Mouse (Mus musculus) ES-E14 (cell line): Measurements from ENCODE around the gene Lin7c. TPM values are rescaled to one million over a fixed set of nuclear protein-coding genes. Genes with fewer than 3 reads are reported as not detected.

Experiments
- DNase-seq: peaks from one replicate; pipeline ENCODE4 v3.0.0-alpha.2; 2013; ENCODE audit warnings: low read depth, low spot score
- H3K27ac ChIP-seq: 2 replicates; pipeline ENCODE4 v1.5.1; 2012; ENCODE audit warnings: low read depth, mild to moderate bottlenecking, low read length, moderate library complexity, mixed read lengths; ENCODE audit not compliant: poor library complexity, insufficient read depth, severe bottlenecking
- H3K36me3 ChIP-seq: 2 replicates; pipeline ENCODE4 v1.6.1; 2012; ENCODE audit warnings: mild to moderate bottlenecking, low read length, moderate library complexity, mixed read lengths; ENCODE audit not compliant: control insufficient read depth, poor library complexity, insufficient read depth, severe bottlenecking
- H3K4me1 ChIP-seq, 2 experiments: fragments of 150-350 bp in 1 of 2; sonication (generic) in 1 of 2; 2 replicates each; pipeline ENCODE4 v1.6.1; 2012; ENCODE audit warnings: low read length in 2 of 2, mild to moderate bottlenecking in 1 of 2, mixed read lengths in 1 of 2; ENCODE audit not compliant: control insufficient read depth in 2 of 2, insufficient read depth in 2 of 2, poor library complexity in 1 of 2
- H3K4me3 ChIP-seq, 2 experiments: fragments of 150-350 bp in 1 of 2; sonication (generic) in 1 of 2; 2 replicates each; pipeline ENCODE4 v1.5.1; 2012; ENCODE audit warnings: low read length in 2 of 2, low read depth in 1 of 2, mild to moderate bottlenecking in 1 of 2, mixed read lengths in 1 of 2; ENCODE audit not compliant: insufficient read depth in 1 of 2, poor library complexity in 1 of 2, severe bottlenecking in 1 of 2
- H3K9ac ChIP-seq: 2 replicates; pipeline ENCODE4 v1.6.1; 2012; ENCODE audit warnings: low read depth, mild to moderate bottlenecking, low read length, mixed read lengths; ENCODE audit not compliant: poor library complexity, insufficient read depth, severe bottlenecking
- H3K9me3 ChIP-seq: fragments of 150-350 bp; sonication (generic); 2 replicates; pipeline ENCODE4 v1.6.1; 2012; ENCODE audit warnings: low read depth, mild to moderate bottlenecking, low read length; ENCODE audit not compliant: control insufficient read depth, insufficient read depth
- CHD2 ChIP-seq: IDR thresholded peaks from 2 replicates; pipeline ENCODE4 v1.6.1; 2014; ENCODE audit warnings: mild to moderate bottlenecking, low read depth, low read length, inconsistent platforms
- HCFC1 ChIP-seq: IDR thresholded peaks from 2 replicates; pipeline ENCODE4 v1.6.1; 2012; ENCODE audit warnings: low read length, inconsistent platforms, borderline replicate concordance; ENCODE audit not compliant: insufficient read depth
- MAFK ChIP-seq: IDR thresholded peaks from 2 replicates; pipeline ENCODE4 v1.6.1; 2014; ENCODE audit warnings: mild to moderate bottlenecking, low read depth, low read length, inconsistent platforms; ENCODE audit not compliant: insufficient read depth
- ZC3H11A ChIP-seq: IDR thresholded peaks from 2 replicates; pipeline ENCODE4 v1.6.1; 2012; ENCODE audit warnings: low read depth, mild to moderate bottlenecking, inconsistent platforms, low read length, borderline replicate concordance
- ZNF384 ChIP-seq: IDR thresholded peaks from 2 replicates; pipeline ENCODE4 v1.6.1; 2012; ENCODE audit warnings: low read depth, low read length, inconsistent platforms
- in situ Hi-C, 2 experiments: fragments of 600-800 bp; cut with MboI; formaldehyde crosslinking; loops; one replicate each; pipeline ENCODE4 v1.15.1; 2025; ENCODE audit warnings: low sequenced_read_pairs in 2 of 2, inconsistent platforms in 1 of 2; ENCODE audit not compliant: unreplicated experiment in 2 of 2
- total RNA-seq: library from RNA; depleted of rRNA; stranded (reverse); fragments of 300-350 nt; gene quantifications from 2 replicates; pipeline ENCODE4 v1.2.3, GENCODE M21; 2012

Lin7c gene
- total RNA-seq, 1 experiment, result 71.8 TPM

- no peak overlapping the region for H3K4me3 ChIP-seq
- in situ Hi-C loops, result loop anchor here in 1 of 2 experiments (25.0 kb wide), 1 partner anchor 478 kb away; the partner anchor contains the start of gene Fibin
- no peaks in the 10 kb centered on the region for H3K4me1 ChIP-seq
- H3K9me3 ChIP-seq, result no peaks in the 10 kb centered on the region
- H3K27ac ChIP-seq, result no peak overlapping the region
- TF ChIP-seq MAFK (no peak), ZC3H11A (no peak), CHD2 (no peak), ZNF384 (no peak)
- H3K36me3 ChIP-seq, result no peaks in the 10 kb centered on the region
- no peak overlapping the region for H3K9ac ChIP-seq
- DNase-seq, result no peak
Observed at GRCm38 (mm10) chr2:109884106-109884505, 6.5 kb upstream of the Lin7c start.

- in situ Hi-C loops, result loop anchor here in 1 of 2 experiments (25.0 kb wide), 1 partner anchor 478 kb away; the partner anchor contains the start of gene Fibin
- no peak for DNase-seq
- TF ChIP-seq MAFK, result no peak
- TF ChIP-seq CHD2, result no peak
- TF ChIP-seq ZC3H11A, result no peak
- TF ChIP-seq HCFC1, result no peak
- no peak for TF ChIP-seq ZNF384
- Histone ChIP-seq H3K4me1 (no peaks in the 10 kb centered on the region), H3K9me3 (no peaks in the 10 kb centered on the region), H3K27ac (no peak overlapping the region), H3K9ac (no peak overlapping the region), H3K36me3 (no peaks in the 10 kb centered on the region), H3K4me3 (no peak overlapping the region)
Observed at GRCm38 (mm10) chr2:109884507-109884906, 6.1 kb upstream of the Lin7c start.

- no peak for DNase-seq
- H3K4me3 ChIP-seq, result peak overlapping the region; percentile 93 to 96
- H3K4me1 ChIP-seq, result no peaks in the 10 kb centered on the region
- H3K27ac ChIP-seq, result no peak overlapping the region
- H3K36me3 ChIP-seq, result peaks cover 2% of the 10 kb centered on the region; the same call in 1 of the 2 replicates
- TF ChIP-seq HCFC1, result no peak
- in situ Hi-C loops, result loop anchor here in 1 of 2 experiments (25.0 kb wide), 1 partner anchor 472 kb away; the partner anchor contains the start of gene Fibin
- no peaks in the 10 kb centered on the region for H3K9me3 ChIP-seq
- peak overlapping the region; percentile 88; the same call in 1 of the 2 replicates for H3K9ac ChIP-seq
Observed at GRCm38 (mm10) chr2:109890068-109890467, 585 bp upstream of the Lin7c start.

GRCm38 (mm10) chr2:109891031-109891430 lies 378 bp downstream of the Lin7c start:
- Histone ChIP-seq H3K27ac (peak overlapping the region; percentile 61; the same call in 1 of the 2 replicates), H3K36me3 (peaks cover 9% of the 10 kb centered on the region), H3K9me3 (no peaks in the 10 kb centered on the region), H3K4me1 (no peaks in the 10 kb centered on the region), H3K4me3 (peak overlapping the region; percentile 93 to 96), H3K9ac (peak overlapping the region; percentile 94)
- in situ Hi-C loops, result loop anchor here in 1 of 2 experiments (25.0 kb wide), 1 partner anchor 471 kb away; the partner anchor contains the start of gene Fibin
- DNase-seq, result no peak
- TF ChIP-seq ZNF384, result no peak
- no peak for TF ChIP-seq CHD2
- TF ChIP-seq HCFC1, result 0 out of 2 replicates have a peak, but pooled peaks have one; percentile 2
- no peak for TF ChIP-seq ZC3H11A

GRCm38 (mm10) chr2:109891471-109891870 lies 818 bp downstream of the Lin7c start:
- H3K36me3 ChIP-seq, result peaks cover 11% of the 10 kb centered on the region
- no peak for DNase-seq
- H3K9ac ChIP-seq, result peak overlapping the region; percentile 94
- no peak for TF ChIP-seq ZNF384
- no peak for TF ChIP-seq ZC3H11A
- no peak for TF ChIP-seq CHD2
- TF ChIP-seq MAFK, result no peak
- TF ChIP-seq HCFC1, result no peak
- no peak overlapping the region for H3K27ac ChIP-seq
- H3K9me3 ChIP-seq, result no peaks in the 10 kb centered on the region
- no peaks in the 10 kb centered on the region for H3K4me1 ChIP-seq
- H3K4me3 ChIP-seq, result peak overlapping the region; percentile 93 to 96
- in situ Hi-C loops, result loop anchor here in 1 of 2 experiments (25.0 kb wide), 1 partner anchor 471 kb away; the partner anchor contains the start of gene Fibin
